Mouse (Mus musculus) CH12.LX (cell line): ENCODE data around the gene Arf3. TPM values are rescaled to one million over a fixed set of nuclear protein-coding genes. Genes with fewer than 3 reads are reported as not detected.

Experiments
- DNase-seq: peaks from one replicate; pipeline ENCODE4 v3.0.0-alpha.2; 2013; ENCODE audit errors: extremely low read depth
- H3K27ac ChIP-seq: 2 replicates; pipeline ENCODE4 v1.5.1; 2012; ENCODE audit warnings: low read depth, mild to moderate bottlenecking, control low read depth, moderate library complexity; ENCODE audit not compliant: insufficient read depth
- H3K27me3 ChIP-seq: replicated peaks from 2 replicates; pipeline ENCODE3; 2012; ENCODE audit warnings: inconsistent platforms
- H3K36me3 ChIP-seq, 2 experiments: replicated peaks in 1 of 2; 2 replicates each; pipeline versions ENCODE3 to v1.6.1; 2012; ENCODE audit warnings: inconsistent platforms in 1 of 2, low read length in 1 of 2, mild to moderate bottlenecking in 1 of 2, mixed read lengths in 1 of 2, moderate library complexity in 1 of 2; ENCODE audit not compliant: control insufficient read depth in 1 of 2, insufficient read depth in 1 of 2
- H3K4me1 ChIP-seq, 2 experiments: 2 replicates each; pipeline ENCODE4 v1.6.1; 2012; ENCODE audit warnings: inconsistent platforms in 1 of 2, moderate library complexity in 1 of 2; ENCODE audit not compliant: insufficient read depth in 2 of 2, control insufficient read depth in 1 of 2
- H3K4me2 ChIP-seq: 2 replicates; pipeline ENCODE4 v1.6.1; 2012; ENCODE audit warnings: low read depth, mild to moderate bottlenecking, control low read depth; ENCODE audit not compliant: poor library complexity, insufficient read depth, severe bottlenecking
- H3K4me3 ChIP-seq, 3 experiments: fragments of 150-350 bp in 1 of 3; sonication (generic) in 1 of 3; replicated peaks in 1 of 3; 2 replicates each; pipeline versions ENCODE3 to v1.5.1; 2011 to 2012; ENCODE audit warnings: low read depth in 2 of 3, low read length in 2 of 3, mild to moderate bottlenecking in 2 of 3, moderate library complexity in 2 of 3, control low read depth in 1 of 3, improper control_type of control experiment in 1 of 3, inconsistent platforms in 1 of 3, mixed read lengths in 1 of 3; ENCODE audit not compliant: poor library complexity in 1 of 3
- H3K79me2 ChIP-seq: replicated peaks from 2 replicates; pipeline ENCODE4 v1.6.1; 2012; ENCODE audit warnings: mild to moderate bottlenecking, moderate library complexity; ENCODE audit not compliant: control insufficient read depth, poor library complexity, insufficient read depth, severe bottlenecking; ENCODE audit errors: extremely low read depth
- H3K9ac ChIP-seq: 2 replicates; pipeline ENCODE4 v1.6.1; 2012; ENCODE audit warnings: low read depth, mild to moderate bottlenecking, control low read depth, moderate library complexity; ENCODE audit not compliant: insufficient read depth
- H3K9me3 ChIP-seq: replicated peaks from 2 replicates; pipeline ENCODE3; 2012; ENCODE audit warnings: low read length, inconsistent platforms, mixed read lengths
- E2F4 ChIP-seq: IDR thresholded peaks from 2 replicates; pipeline ENCODE4 v1.6.1; 2011; ENCODE audit warnings: low read depth, low read length, improper control_type of control experiment; ENCODE audit not compliant: insufficient replicate concordance
- IRF4 ChIP-seq: IDR thresholded peaks from 2 replicates; pipeline ENCODE4 v1.6.1; 2014; ENCODE audit warnings: low read depth, mild to moderate bottlenecking, inconsistent platforms, low read length, improper control_type of control experiment
- JUN ChIP-seq: IDR thresholded peaks from 2 replicates; pipeline ENCODE4 v1.6.1; 2011; ENCODE audit warnings: low read depth, mild to moderate bottlenecking, low read length, improper control_type of control experiment, moderate library complexity; ENCODE audit not compliant: insufficient read depth
- JUND ChIP-seq: conservative IDR thresholded peaks from 2 replicates; pipeline ENCODE4 v1.6.1; 2011; ENCODE audit warnings: low read depth, low read length, improper control_type of control experiment
- MAFK ChIP-seq: IDR thresholded peaks from 2 replicates; pipeline ENCODE4 v1.6.1; 2011; ENCODE audit warnings: low read length, improper control_type of control experiment; ENCODE audit not compliant: insufficient replicate concordance
- MAX ChIP-seq: IDR thresholded peaks from 2 replicates; pipeline ENCODE4 v1.6.1; 2011; ENCODE audit warnings: low read length, improper control_type of control experiment
- MYC ChIP-seq: IDR thresholded peaks from 2 replicates; pipeline ENCODE4 v1.6.1; 2011; ENCODE audit warnings: low read depth, mild to moderate bottlenecking, improper control_type of control experiment, low read length
- NRF1 ChIP-seq: IDR thresholded peaks from 2 replicates; pipeline ENCODE4 v1.6.1; 2014; ENCODE audit warnings: low read depth, mild to moderate bottlenecking, inconsistent platforms, low read length, improper control_type of control experiment, moderate library complexity
- ZC3H11A ChIP-seq: IDR thresholded peaks from 2 replicates; pipeline ENCODE4 v1.6.1; 2012; ENCODE audit warnings: low read depth, mild to moderate bottlenecking, inconsistent platforms, low read length, improper control_type of control experiment
- ZNF384 ChIP-seq: IDR thresholded peaks from 2 replicates; pipeline ENCODE4 v1.6.1; 2012; ENCODE audit warnings: low read depth, low read length, improper control_type of control experiment, inconsistent platforms
- dilution Hi-C: fragments of 300-500 bp; cut with MboI; formaldehyde crosslinking; loops from 2 replicates; pipeline ENCODE4 v1.14.3; 2020; ENCODE audit warnings: low sequenced_read_pairs; ENCODE audit not compliant: extremely low pct_unique_long_range_greater_than_20kb, extremely low pct_ligation_motif_present
- in situ Hi-C: fragments of 300-500 bp; cut with MboI; formaldehyde crosslinking; loops from 3 replicates; pipeline ENCODE4 v1.14.3; 2019; ENCODE audit warnings: low sequenced_read_pairs, low pct_ligation_motif_present, low pct_unique_long_range_greater_than_20kb, mixed read lengths
- polyA plus RNA-seq: library from polyadenylated mRNA; unstranded; fragments of >175 nt; gene quantifications from 2 replicates; pipeline ENCODE4 v1.2.1, GENCODE M21; 2012; ENCODE audit warnings: low read depth; ENCODE audit not compliant: insufficient read length
- total RNA-seq, 2 experiments: library from RNA; depleted of rRNA; stranded (reverse); fragments of 300-350 nt in 1 of 2; fragments of >200 nt in 1 of 2; gene quantifications; 2 replicates each; pipeline ENCODE4 v1.2.3; 2012 to 2014

Arf3 gene
- total and polyA plus RNA-seq, 3 experiments, result 32.5 to 182 (median 41.0) TPM

DNA sequence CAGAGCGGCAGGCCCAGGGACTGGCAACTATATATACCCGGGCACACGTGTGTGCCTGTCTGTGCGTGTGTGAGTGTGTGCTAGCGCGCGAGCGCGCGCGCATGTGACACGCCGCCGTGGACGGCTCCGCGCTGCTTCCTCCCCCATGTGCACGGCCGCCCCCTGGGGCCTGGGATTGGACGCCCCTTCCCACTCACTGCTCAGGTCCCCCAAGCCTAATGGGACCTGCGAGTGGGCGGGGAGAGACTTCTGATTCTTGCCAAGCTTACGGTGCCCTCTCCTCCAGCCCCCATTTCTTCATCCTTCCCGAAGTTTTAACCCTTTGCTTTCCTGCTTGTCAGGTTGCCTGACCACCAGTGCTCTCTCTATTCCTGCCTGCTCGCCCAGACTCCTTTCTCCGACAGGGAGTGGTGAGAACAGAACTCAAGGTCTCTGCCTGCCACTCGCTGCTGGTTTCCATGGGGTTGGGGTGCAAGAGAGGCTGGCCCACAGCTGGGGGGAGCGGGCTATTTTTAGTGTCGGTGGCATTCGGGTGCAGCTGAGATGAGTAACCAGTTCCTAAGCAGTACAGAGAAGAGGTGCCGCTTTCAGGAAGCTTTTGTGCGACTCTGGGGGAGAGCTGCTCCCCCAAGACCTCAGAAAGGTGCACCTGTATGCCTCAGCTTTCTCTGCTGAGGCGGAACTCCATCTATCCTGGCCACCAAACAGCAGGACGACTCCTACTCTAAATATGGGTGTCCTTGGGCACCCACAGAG is 45.1 kb upstream of the Arf3 start:
- H3K27ac ChIP-seq, result no peak overlapping the region
- H3K4me1 ChIP-seq, result peaks cover 5 to 27% of the 10 kb centered on the region in 2 experiments; a peak in 2 of 4 replicates
- H3K36me3 ChIP-seq, result peaks cover 5 to 21% of the 10 kb centered on the region in 2 experiments
- DNase-seq, result no peak
- H3K4me3 ChIP-seq, result no peak overlapping the region
- H3K27me3 ChIP-seq, result peaks cover 55% of the 10 kb centered on the region
- in situ Hi-C loops (no loop called here), dilution Hi-C loops (no loop called here)
- no peaks in the 10 kb centered on the region for H3K79me2 ChIP-seq
- no peak overlapping the region for H3K4me2 ChIP-seq
- H3K9me3 ChIP-seq, result peaks cover 16% of the 10 kb centered on the region
- no peak overlapping the region for H3K9ac ChIP-seq
- TF ChIP-seq ZC3H11A (no peak), NRF1 (peak; percentile 49)

DNA sequence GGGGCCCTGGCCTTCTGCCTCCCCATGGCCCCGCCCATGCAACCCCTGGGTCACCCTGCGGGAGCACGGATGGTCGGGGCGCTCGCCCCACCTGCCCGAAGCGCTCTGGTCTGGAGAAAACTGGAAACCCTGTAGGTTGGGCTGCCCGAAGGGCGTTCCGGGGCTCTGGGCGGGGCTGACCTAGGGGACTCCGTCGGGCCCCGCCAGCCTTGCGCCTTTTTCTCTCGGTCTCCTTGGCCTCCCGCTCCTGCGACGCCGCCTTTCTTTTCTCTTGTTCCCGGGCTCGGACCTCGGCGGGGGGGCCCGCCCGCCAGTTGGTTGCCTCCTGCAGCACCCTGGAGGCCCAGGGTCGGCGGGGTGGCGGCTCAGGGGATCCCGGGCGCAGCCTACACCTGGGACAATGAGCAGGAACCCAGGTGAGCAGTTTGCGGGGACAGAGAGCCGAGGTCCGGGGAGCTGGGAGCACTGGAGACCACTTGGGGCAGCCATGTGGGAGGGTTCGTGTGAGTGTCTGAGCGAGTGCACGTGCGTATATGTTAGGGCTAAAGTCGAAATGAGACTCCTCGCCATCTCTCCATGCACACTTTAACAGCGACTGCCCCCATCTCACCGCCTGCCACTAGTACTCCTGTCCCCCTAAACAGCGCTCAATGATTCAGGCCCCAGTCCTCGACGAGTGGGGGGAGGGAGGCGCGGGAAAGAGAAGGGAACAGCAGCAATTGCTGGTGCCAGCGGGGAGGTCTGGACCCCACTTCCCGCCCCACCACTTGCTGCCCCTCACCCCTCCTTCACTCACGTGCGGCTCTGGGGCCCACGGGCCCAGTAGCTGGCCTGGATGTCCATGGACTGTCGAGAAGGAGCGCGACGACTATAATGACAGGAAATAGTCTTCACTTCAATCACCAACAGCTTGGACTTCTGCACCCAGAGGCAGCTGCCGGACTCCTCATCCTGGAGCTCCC is 44.1 kb upstream of the Arf3 start:
- no peak overlapping the region for H3K9ac ChIP-seq
- no peak overlapping the region for H3K4me3 ChIP-seq
- H3K79me2 ChIP-seq, result no peaks in the 10 kb centered on the region
- peaks cover 0 to 15% of the 10 kb centered on the region in 2 experiments for H3K36me3 ChIP-seq
- H3K4me2 ChIP-seq, result no peak overlapping the region; the same call in 1 of the 2 replicates
- no peak for DNase-seq
- no peak overlapping the region for H3K27ac ChIP-seq
- peaks cover 5 to 29% of the 10 kb centered on the region in 2 experiments; a peak in 2 of 4 replicates for H3K4me1 ChIP-seq
- dilution Hi-C loops, result no loop called here
- peaks cover 16% of the 10 kb centered on the region for H3K9me3 ChIP-seq
- peaks cover 62% of the 10 kb centered on the region for H3K27me3 ChIP-seq
- in situ Hi-C loops, result no loop called here
- TF ChIP-seq JUN (no peak), E2F4 (no peak), JUND (no peak), MAX (no peak), IRF4 (no peak), ZNF384 (no peak), NRF1 (no peak), MAFK (no peak), MYC (no peak)
